Comparison of ENCODE assay signal across 13 mouse cellular contexts in the genomic region with DNA sequence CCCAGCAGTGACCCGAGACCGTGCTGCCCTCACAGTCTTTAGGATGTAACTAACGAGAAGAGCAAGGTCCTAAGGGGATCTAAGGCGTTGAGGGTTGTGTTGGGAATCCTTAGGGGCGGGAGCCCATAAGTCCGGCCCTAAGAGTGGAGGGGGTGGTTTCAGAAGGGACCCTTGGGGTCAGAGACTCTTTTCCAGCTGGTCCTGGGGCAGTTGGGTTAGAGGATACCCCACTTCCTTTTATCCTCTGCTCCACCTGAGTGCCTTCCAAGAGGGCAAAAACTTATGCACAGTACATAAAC. TPM values are rescaled to one million over a fixed set of nuclear protein-coding genes. Genes with fewer than 3 reads are reported as not detected.
A peak's percentile ranks its signal among the peaks of the same experiment; 100 is the strongest.
DNase-seq lines count a peak whose midpoint lies in the region; ATAC-seq and TF ChIP-seq lines count a peak whose summit lies in the region.
"Had no signal": no experiment of that assay in that cellular context is flagged by ENCODE, and none has a peak within 500 bp of the region (broad histone marks: within the 10 kb centered on the region; RNA-seq: fewer than 3 reads in every experiment).

No protein-coding gene starts in this region.

- H3K36me3 ChIP-seq in heart, postnatal 0 days (replicated peaks; ENCODE audit: control insufficient read depth, insufficient read depth, low read length): no peaks in the 10 kb centered on the region
- H3K36me3 ChIP-seq in embryonic facial prominence, embryonic 13.5 days: no peaks in the 10 kb centered on the region
- H3K36me3 ChIP-seq in hindbrain, postnatal 0 days (ENCODE audit: insufficient read depth, low read length): no peaks in the 10 kb centered on the region
- H3K36me3 ChIP-seq in midbrain, postnatal 0 days (ENCODE audit: insufficient read depth, low read length): no peaks in the 10 kb centered on the region

- no peak for TF ChIP-seq CTCF in heart, postnatal 0 days (IDR thresholded peaks at IDR 0.05; ENCODE audit: low read depth)
- no peak for TF ChIP-seq CTCF in hindbrain, postnatal 0 days (IDR thresholded peaks at IDR 0.05; ENCODE audit: low read depth)
- TF ChIP-seq CTCF in midbrain, postnatal 0 days (IDR thresholded peaks at IDR 0.05): no peak

- peak overlapping the region; percentile 53; the same call in 1 of the 2 replicates for H3K4me2 ChIP-seq in heart, postnatal 0 days (ENCODE audit: low read depth, low read length)
- H3K4me2 ChIP-seq in embryonic facial prominence, embryonic 13.5 days: peak overlapping the region; percentile 95
- H3K4me2 ChIP-seq in hindbrain, postnatal 0 days (ENCODE audit: low read depth, low read length): peak overlapping the region; percentile 78
- peak overlapping the region; percentile 79 for H3K4me2 ChIP-seq in midbrain, postnatal 0 days (ENCODE audit: low read depth, low read length, poor library complexity, severe bottlenecking)

- peak overlapping the region; percentile 34 for H3K4me3 ChIP-seq in heart, postnatal 0 days (ENCODE audit: low read depth, low read length)
- H3K4me3 ChIP-seq in embryonic facial prominence, embryonic 13.5 days: peak overlapping the region; percentile 49
- H3K4me3 ChIP-seq in hindbrain, postnatal 0 days (ENCODE audit: low read length): peak overlapping the region; percentile 37
- H3K4me3 ChIP-seq in midbrain, postnatal 0 days (ENCODE audit: low read depth, low read length): peak overlapping the region; percentile 34

- no peak for ATAC-seq in heart, postnatal 0 days (ENCODE audit: insufficient read depth, low read depth)
- no peak for ATAC-seq in embryonic facial prominence, embryonic 13.5 days (ENCODE audit: insufficient number of reproducible peaks, insufficient read depth, low FRiP score, low TSS enrichment, low read depth)
- no peak for ATAC-seq in hindbrain, postnatal 0 days
- no peak for ATAC-seq in midbrain, postnatal 0 days (ENCODE audit: low FRiP score)
- ATAC-seq: CD4-positive, CD25-positive, alpha-beta regulatory T cell, adult 4 months had no signal

- no peak overlapping the region for H3K27ac ChIP-seq in heart, postnatal 0 days (ENCODE audit: low read depth)
- no peak overlapping the region for H3K27ac ChIP-seq in embryonic facial prominence, embryonic 13.5 days
- no peak overlapping the region for H3K27ac ChIP-seq in hindbrain, postnatal 0 days
- H3K27ac ChIP-seq in midbrain, postnatal 0 days (ENCODE audit: low read depth, low read length): no peak overlapping the region

- 5% methylated on average over 6 of the region's 6 CpGs for WGBS in heart, postnatal 0 days
- WGBS in embryonic facial prominence, embryonic 13.5 days: 3% methylated on average over 6 of the region's 6 CpGs
- 1% methylated on average over 6 of the region's 6 CpGs for WGBS in hindbrain, postnatal 0 days
- 8% methylated on average over 6 of the region's 6 CpGs for WGBS in midbrain, postnatal 0 days

- no peaks in the 10 kb centered on the region for H3K9me3 ChIP-seq in heart, postnatal 0 days (replicated peaks; ENCODE audit: control insufficient read depth, low read length)
- H3K9me3 ChIP-seq in embryonic facial prominence, embryonic 13.5 days: no peaks in the 10 kb centered on the region
- no peaks in the 10 kb centered on the region for H3K9me3 ChIP-seq in hindbrain, postnatal 0 days (ENCODE audit: low read length)
- no peaks in the 10 kb centered on the region for H3K9me3 ChIP-seq in midbrain, postnatal 0 days (ENCODE audit: low read length)

- H3K9ac ChIP-seq in heart, postnatal 0 days (replicated peaks; ENCODE audit: low read depth, low read length): no peak overlapping the region
- peak overlapping the region; percentile 67; the same call in 1 of the 2 replicates for H3K9ac ChIP-seq in embryonic facial prominence, embryonic 13.5 days
- peak overlapping the region; percentile 40; the same call in 1 of the 2 replicates for H3K9ac ChIP-seq in hindbrain, postnatal 0 days (replicated peaks; ENCODE audit: low read length)
- no peak overlapping the region; the same call in 1 of the 2 replicates for H3K9ac ChIP-seq in midbrain, postnatal 0 days (replicated peaks; ENCODE audit: low read length, poor library complexity, severe bottlenecking)

- intact Hi-C loops in heart, postnatal 14 days (cut with DNase I): loop anchor here (2.0 kb wide), 2 partner anchors 93 to 157 kb away; no protein-coding TSS in a partner anchor

- peaks cover 85% of the 10 kb centered on the region for H3K27me3 ChIP-seq in heart, postnatal 0 days (ENCODE audit: control insufficient read depth, insufficient read depth, low read length)
- H3K27me3 ChIP-seq in embryonic facial prominence, embryonic 13.5 days: peaks cover 94% of the 10 kb centered on the region
- no peaks in the 10 kb centered on the region; the same call in 1 of the 2 replicates for H3K27me3 ChIP-seq in hindbrain, postnatal 0 days (ENCODE audit: insufficient read depth, low read length)
- peaks cover 26% of the 10 kb centered on the region for H3K27me3 ChIP-seq in midbrain, postnatal 0 days (ENCODE audit: insufficient read depth, low read length)

- H3K4me1 ChIP-seq in heart, postnatal 0 days (ENCODE audit: control insufficient read depth, insufficient read depth): peaks cover 4% of the 10 kb centered on the region; the same call in 1 of the 2 replicates
- peaks cover 19% of the 10 kb centered on the region for H3K4me1 ChIP-seq in embryonic facial prominence, embryonic 13.5 days
- 0 out of 2 replicates have a peak, but pooled peaks cover 6% of the 10 kb centered on the region for H3K4me1 ChIP-seq in hindbrain, postnatal 0 days (ENCODE audit: insufficient read depth, low read length)
- peaks cover 6% of the 10 kb centered on the region for H3K4me1 ChIP-seq in midbrain, postnatal 0 days (ENCODE audit: insufficient read depth, low read length)

- no peak for DNase-seq in heart, postnatal 0 days (ENCODE audit: low spot score)
- no peak for DNase-seq in heart, postnatal 14 days
- DNase-seq in hindbrain, postnatal 0 days (ENCODE audit: low spot score): no peak
- no peak for DNase-seq in midbrain, postnatal 0 days (ENCODE audit: low spot score)
- no peak for DNase-seq in adipocyte (ENCODE audit: low spot score)
- DNase-seq in layer of hippocampus, adult 9-11 months: no peak
- no peak for DNase-seq in Muller cell, postnatal 12 days (ENCODE audit: inconsistent ontology term)
- DNase-seq: cerebellum, postnatal 36 days had no signal

- no peak for TF ChIP-seq EP300 in heart, postnatal 0 days (IDR thresholded peaks at IDR 0.05; ENCODE audit: low read depth)

RNA-seq across cellular contexts. Expression of gene Msx3, which starts 12.9 kb away (rescaled TPM):
- not detected in 2 replicates for total RNA-seq in heart, postnatal 0 days (2014; rRNA removed; ENCODE audit: low replicate concordance)
- polyA plus RNA-seq in heart, postnatal 0 days (2015; fragmentation: Nextera tagmentation; extraction: Ambion mirVana): not detected in 2 replicates
- not detected for total RNA-seq in heart, postnatal 14 days (2021)
- 0.20 TPM in 1 of 2 replicates, not detected in the other for polyA plus RNA-seq in embryonic facial prominence, embryonic 13.5 days (2015; fragmentation: Nextera tagmentation; extraction: Ambion mirVana)
- 0.94 and 1.2 TPM in 2 replicates for total RNA-seq in hindbrain, postnatal 0 days (2014; rRNA removed)
- polyA plus RNA-seq in hindbrain, postnatal 0 days (2015; fragmentation: Nextera tagmentation; extraction: Ambion mirVana): 1.9 and 2.0 TPM in 2 replicates
- 0.16 and 0.47 TPM in 2 replicates for total RNA-seq in midbrain, postnatal 0 days (2014; rRNA removed)
- 0.10 TPM in 1 of 2 replicates, not detected in the other for polyA plus RNA-seq in midbrain, postnatal 0 days (2015; fragmentation: Nextera tagmentation; extraction: Ambion mirVana)
- total RNA-seq: adrenal gland, adult 2 months; gastrocnemius, postnatal 4 days had no signal
- polyA plus RNA-seq: adrenal gland, adult 2 months had no signal

RNA-seq across cellular contexts. Expression of gene Caly, which starts 20.6 kb away (rescaled TPM):
- 1.9 and 4.1 TPM in 2 replicates for total RNA-seq in heart, postnatal 0 days (2014; rRNA removed; ENCODE audit: low replicate concordance)
- 0.40 and 0.70 TPM in 2 replicates for polyA plus RNA-seq in heart, postnatal 0 days (2015; fragmentation: Nextera tagmentation; extraction: Ambion mirVana)
- not detected for total RNA-seq in heart, postnatal 14 days (2021)
- 3.1 and 4.0 TPM in 2 replicates for polyA plus RNA-seq in embryonic facial prominence, embryonic 13.5 days (2015; fragmentation: Nextera tagmentation; extraction: Ambion mirVana)
- total RNA-seq in hindbrain, postnatal 0 days (2014; rRNA removed): 422 and 452 TPM in 2 replicates
- polyA plus RNA-seq in hindbrain, postnatal 0 days (2015; fragmentation: Nextera tagmentation; extraction: Ambion mirVana): 460 and 486 TPM in 2 replicates
- 404 and 435 TPM in 2 replicates for total RNA-seq in midbrain, postnatal 0 days (2014; rRNA removed)
- 595 and 645 TPM in 2 replicates for polyA plus RNA-seq in midbrain, postnatal 0 days (2015; fragmentation: Nextera tagmentation; extraction: Ambion mirVana)
- total RNA-seq: gastrocnemius, postnatal 4 days had no signal
- polyA plus RNA-seq: CD4-positive, CD25-positive, alpha-beta regulatory T cell, adult 4 months had no signal

RNA-seq across cellular contexts. Expression of gene Tubgcp2, which starts 25.3 kb away (rescaled TPM):
- total RNA-seq in heart, postnatal 0 days (2014; rRNA removed; ENCODE audit: low replicate concordance): 28.2 and 53.1 TPM in 2 replicates
- polyA plus RNA-seq in heart, postnatal 0 days (2015; fragmentation: Nextera tagmentation; extraction: Ambion mirVana): 21.8 and 24.5 TPM in 2 replicates
- total RNA-seq in heart, postnatal 14 days (2021): 10 to 100 TPM; 27.4 to 29.4 TPM
- polyA plus RNA-seq in embryonic facial prominence, embryonic 13.5 days (2015; fragmentation: Nextera tagmentation; extraction: Ambion mirVana): 66.3 and 70.1 TPM in 2 replicates
- total RNA-seq in hindbrain, postnatal 0 days (2014; rRNA removed): 61.7 and 63.7 TPM in 2 replicates
- polyA plus RNA-seq in hindbrain, postnatal 0 days (2015; fragmentation: Nextera tagmentation; extraction: Ambion mirVana): 58.3 TPM in 2 replicates
- total RNA-seq in midbrain, postnatal 0 days (2014; rRNA removed): 66.9 and 70.1 TPM in 2 replicates
- 61.6 and 65.2 TPM in 2 replicates for polyA plus RNA-seq in midbrain, postnatal 0 days (2015; fragmentation: Nextera tagmentation; extraction: Ambion mirVana)

RNA-seq across cellular contexts. Expression of gene Zfp511, which starts 25.6 kb away (rescaled TPM):
- total RNA-seq in heart, postnatal 0 days (2014; rRNA removed; ENCODE audit: low replicate concordance): 23.6 and 44.3 TPM in 2 replicates
- polyA plus RNA-seq in heart, postnatal 0 days (2015; fragmentation: Nextera tagmentation; extraction: Ambion mirVana): 22.9 and 23.9 TPM in 2 replicates
- total RNA-seq in heart, postnatal 14 days (2021): 10 to 100 TPM; 10.3 to 10.7 TPM
- 41.0 and 42.4 TPM in 2 replicates for polyA plus RNA-seq in embryonic facial prominence, embryonic 13.5 days (2015; fragmentation: Nextera tagmentation; extraction: Ambion mirVana)
- total RNA-seq in hindbrain, postnatal 0 days (2014; rRNA removed): 23.3 and 42.9 TPM in 2 replicates
- 60.5 and 63.9 TPM in 2 replicates for polyA plus RNA-seq in hindbrain, postnatal 0 days (2015; fragmentation: Nextera tagmentation; extraction: Ambion mirVana)
- total RNA-seq in midbrain, postnatal 0 days (2014; rRNA removed): 33.6 and 42.5 TPM in 2 replicates
- 63.5 and 68.5 TPM in 2 replicates for polyA plus RNA-seq in midbrain, postnatal 0 days (2015; fragmentation: Nextera tagmentation; extraction: Ambion mirVana)

RNA-seq across cellular contexts. Expression of gene Prap1, which starts 31.4 kb away (rescaled TPM):
- total RNA-seq in heart, postnatal 0 days (2014; rRNA removed; ENCODE audit: low replicate concordance): not detected in 2 replicates
- polyA plus RNA-seq in heart, postnatal 0 days (2015; fragmentation: Nextera tagmentation; extraction: Ambion mirVana): 0.27 and 0.33 TPM in 2 replicates
- total RNA-seq in heart, postnatal 14 days (2021): not detected
- 2.2 TPM in 1 of 2 replicates, not detected in the other for polyA plus RNA-seq in embryonic facial prominence, embryonic 13.5 days (2015; fragmentation: Nextera tagmentation; extraction: Ambion mirVana)
- not detected in 2 replicates for total RNA-seq in hindbrain, postnatal 0 days (2014; rRNA removed)
- polyA plus RNA-seq in hindbrain, postnatal 0 days (2015; fragmentation: Nextera tagmentation; extraction: Ambion mirVana): not detected in 2 replicates
- not detected in 2 replicates for total RNA-seq in midbrain, postnatal 0 days (2014; rRNA removed)
- not detected in 2 replicates for polyA plus RNA-seq in midbrain, postnatal 0 days (2015; fragmentation: Nextera tagmentation; extraction: Ambion mirVana)
- total RNA-seq: adrenal gland, adult 2 months; gastrocnemius, postnatal 4 days; left cerebral cortex, adult 8-10 months had no signal
- polyA plus RNA-seq: adrenal gland, adult 2 months; CD4-positive, CD25-positive, alpha-beta regulatory T cell, adult 4 months had no signal

Comparison
In these comparisons a context has a peak if more than half of its experiments do, and no peak if none do; other contexts are left out.
1. H3K9ac ChIP-seq: peak in embryonic facial prominence, embryonic 13.5 days (single experiment) and hindbrain, postnatal 0 days (single experiment); none in heart, postnatal 0 days (single experiment) and midbrain, postnatal 0 days (single experiment).
2. RNA of gene Caly, which starts 20.6 kb away (total RNA-seq): 404 to 435 TPM in midbrain, postnatal 0 days and 422 to 452 TPM in hindbrain, postnatal 0 days; 1.9 to 4.1 TPM in heart, postnatal 0 days and not detected in heart, postnatal 14 days; every median in the first group is over 10 times any median in the second.
3. Peak in every context shown above with its lines, with median percentiles within 50 percentile points of each other: H3K4me2 ChIP-seq and H3K4me3 ChIP-seq.